Mouse (Mus musculus): ENCODE data around the gene Kif26a. TPM values are rescaled to one million over a fixed set of nuclear protein-coding genes. Genes with fewer than 3 reads are reported as not detected.
A peak's percentile ranks its signal among the peaks of the same experiment; 100 is the strongest.

The Kif26a gene
- polyA plus RNA-seq, 1 experiment from 2014 or later = 7.9 TPM

GRCm38 (mm10) chr12:112151244-112151979, 5.4 kb downstream of the Kif26a start:
- no peak overlapping the region for H3K4me3 ChIP-seq (replicated peaks)
- H3K9me3 ChIP-seq (replicated peaks) = no peaks in the 10 kb centered on the region
- H3K36me3 ChIP-seq = no peaks in the 10 kb centered on the region
- H3K9ac ChIP-seq = no peak overlapping the region
- peak overlapping the region; percentile 15; the same call in 1 of the 2 replicates for H3K4me2 ChIP-seq (replicated peaks)
- H3K27me3 ChIP-seq = no peaks in the 10 kb centered on the region
- WGBS = 32% methylated on average over 12 of the region's 12 CpGs
- ATAC-seq (ENCODE audit: insufficient number of reproducible peaks, low FRiP score, low TSS enrichment, low read depth) = no peak
- H3K27ac ChIP-seq (replicated peaks) = peak overlapping the region; percentile 48; the same call in 1 of the 2 replicates
- peaks cover 93% of the 10 kb centered on the region for H3K4me1 ChIP-seq

GRCm38 (mm10) chr12:112151980-112152362, 6.0 kb downstream of the Kif26a start:
- H3K9ac ChIP-seq = no peak overlapping the region
- H3K27me3 ChIP-seq = no peaks in the 10 kb centered on the region
- H3K4me1 ChIP-seq = peaks cover 87% of the 10 kb centered on the region
- H3K4me3 ChIP-seq (replicated peaks) = no peak overlapping the region
- H3K9me3 ChIP-seq (replicated peaks) = no peaks in the 10 kb centered on the region
- H3K36me3 ChIP-seq = no peaks in the 10 kb centered on the region
- WGBS = 19% methylated on average over 5 of the region's 6 CpGs
- H3K4me2 ChIP-seq (replicated peaks) = no peak overlapping the region
- peak overlapping the region; percentile 48; the same call in 1 of the 2 replicates for H3K27ac ChIP-seq (replicated peaks)
- ATAC-seq (ENCODE audit: insufficient number of reproducible peaks, low FRiP score, low TSS enrichment, low read depth) = no peak

- peaks cover 71% of the 10 kb centered on the region for H3K4me1 ChIP-seq
- H3K36me3 ChIP-seq = peaks cover 12% of the 10 kb centered on the region
- H3K9ac ChIP-seq = no peak overlapping the region
- no peak overlapping the region for H3K4me3 ChIP-seq (replicated peaks)
- 66% methylated on average over 12 of the region's 12 CpGs for WGBS
- H3K27ac ChIP-seq (replicated peaks) = no peak overlapping the region; the same call in 1 of the 2 replicates
- no peaks in the 10 kb centered on the region for H3K9me3 ChIP-seq (replicated peaks)
- ATAC-seq (ENCODE audit: insufficient number of reproducible peaks, low FRiP score, low TSS enrichment, low read depth) = no peak
- no peaks in the 10 kb centered on the region for H3K27me3 ChIP-seq
- no peak overlapping the region for H3K4me2 ChIP-seq (replicated peaks)
Measured at GRCm38 (mm10) chr12:112153597-112153996, 7.6 kb downstream of the Kif26a start.

GRCm38 (mm10) chr12:112154476-112154875, 8.5 kb downstream of the Kif26a start:
- Histone ChIP-seq H3K9ac (no peak overlapping the region), H3K4me1 (peaks cover 67% of the 10 kb centered on the region), H3K36me3 (peaks cover 18% of the 10 kb centered on the region), H3K9me3 (replicated peaks) (no peaks in the 10 kb centered on the region), H3K4me3 (replicated peaks) (no peak overlapping the region), H3K27ac (replicated peaks) (0 out of 2 replicates have a peak overlapping the region, but pooled peaks have one; percentile 53), H3K27me3 (no peaks in the 10 kb centered on the region), H3K4me2 (replicated peaks) (no peak overlapping the region)
- 68% methylated on average over 5 of the region's 5 CpGs for WGBS
- no peak for ATAC-seq (ENCODE audit: insufficient number of reproducible peaks, low FRiP score, low TSS enrichment, low read depth)

- no peak for ATAC-seq (ENCODE audit: insufficient number of reproducible peaks, low FRiP score, low TSS enrichment, low read depth)
- Histone ChIP-seq H3K27me3 (no peaks in the 10 kb centered on the region), H3K4me3 (replicated peaks) (no peak overlapping the region), H3K36me3 (peaks cover 18% of the 10 kb centered on the region), H3K4me2 (replicated peaks) (no peak overlapping the region), H3K27ac (replicated peaks) (peak overlapping the region; percentile 53; the same call in 1 of the 2 replicates), H3K9ac (no peak overlapping the region), H3K9me3 (replicated peaks) (no peaks in the 10 kb centered on the region), H3K4me1 (peaks cover 57% of the 10 kb centered on the region)
- WGBS = 66% methylated on average over 16 of the region's 16 CpGs
Measured at GRCm38 (mm10) chr12:112155218-112156051, 9.4 kb downstream of the Kif26a start.

- Histone ChIP-seq H3K4me1 (peaks cover 44% of the 10 kb centered on the region), H3K4me3 (replicated peaks) (no peak overlapping the region), H3K27ac (replicated peaks) (no peak overlapping the region), H3K27me3 (no peaks in the 10 kb centered on the region), H3K9me3 (replicated peaks) (no peaks in the 10 kb centered on the region), H3K36me3 (peaks cover 26% of the 10 kb centered on the region), H3K4me2 (replicated peaks) (no peak overlapping the region), H3K9ac (no peak overlapping the region)
- no peak for ATAC-seq (ENCODE audit: insufficient number of reproducible peaks, low FRiP score, low TSS enrichment, low read depth)
- 68% methylated on average over 6 of the region's 6 CpGs for WGBS
Measured at GRCm38 (mm10) chr12:112156804-112157203, 10.8 kb downstream of the Kif26a start.

GRCm38 (mm10) chr12:112158246-112158645, 12.2 kb downstream of the Kif26a start:
- no peaks in the 10 kb centered on the region for H3K27me3 ChIP-seq
- peaks cover 32% of the 10 kb centered on the region for H3K4me1 ChIP-seq
- no peak overlapping the region for H3K9ac ChIP-seq
- H3K36me3 ChIP-seq = peaks cover 26% of the 10 kb centered on the region
- ATAC-seq (ENCODE audit: insufficient number of reproducible peaks, low FRiP score, low TSS enrichment, low read depth) = peak; percentile 11; the same call in 1 of the 2 replicates
- WGBS = 60% methylated on average over 8 of the region's 8 CpGs
- no peak overlapping the region for H3K27ac ChIP-seq (replicated peaks)
- H3K9me3 ChIP-seq (replicated peaks) = no peaks in the 10 kb centered on the region
- H3K4me2 ChIP-seq (replicated peaks) = no peak overlapping the region
- H3K4me3 ChIP-seq (replicated peaks) = no peak overlapping the region

- Histone ChIP-seq H3K4me3 (replicated peaks) (no peak overlapping the region), H3K9me3 (replicated peaks) (no peaks in the 10 kb centered on the region), H3K4me1 (peaks cover 31% of the 10 kb centered on the region), H3K27ac (replicated peaks) (no peak overlapping the region), H3K4me2 (replicated peaks) (no peak overlapping the region), H3K27me3 (no peaks in the 10 kb centered on the region), H3K9ac (no peak overlapping the region), H3K36me3 (peaks cover 26% of the 10 kb centered on the region)
- no peak for ATAC-seq (ENCODE audit: insufficient number of reproducible peaks, low FRiP score, low TSS enrichment, low read depth)
Measured at GRCm38 (mm10) chr12:112158784-112159183, 12.8 kb downstream of the Kif26a start.

- Histone ChIP-seq H3K9ac (no peak overlapping the region), H3K4me2 (replicated peaks) (no peak overlapping the region), H3K4me1 (peaks cover 40% of the 10 kb centered on the region), H3K27ac (replicated peaks) (no peak overlapping the region), H3K9me3 (replicated peaks) (no peaks in the 10 kb centered on the region), H3K36me3 (peaks cover 8% of the 10 kb centered on the region; the same call in 1 of the 2 replicates), H3K27me3 (no peaks in the 10 kb centered on the region), H3K4me3 (replicated peaks) (no peak overlapping the region)
- WGBS = 41% methylated on average over 16 of the region's 16 CpGs
- ATAC-seq (ENCODE audit: insufficient number of reproducible peaks, low FRiP score, low TSS enrichment, low read depth) = no peak
Measured at GRCm38 (mm10) chr12:112163981-112164839, 18.2 kb downstream of the Kif26a start.

GRCm38 (mm10) chr12:112164840-112165219, 18.8 kb downstream of the Kif26a start:
- Histone ChIP-seq H3K36me3 (peaks cover 8% of the 10 kb centered on the region; the same call in 1 of the 2 replicates), H3K4me3 (replicated peaks) (no peak overlapping the region), H3K27me3 (no peaks in the 10 kb centered on the region), H3K9ac (no peak overlapping the region), H3K4me1 (peaks cover 45% of the 10 kb centered on the region), H3K4me2 (replicated peaks) (no peak overlapping the region), H3K27ac (replicated peaks) (no peak overlapping the region), H3K9me3 (replicated peaks) (no peaks in the 10 kb centered on the region)
- no peak for ATAC-seq (ENCODE audit: insufficient number of reproducible peaks, low FRiP score, low TSS enrichment, low read depth)
- WGBS = 77% methylated on average over 6 of the region's 6 CpGs

GRCm38 (mm10) chr12:112169240-112169639, 23.2 kb downstream of the Kif26a start:
- Histone ChIP-seq H3K27ac (replicated peaks) (peak overlapping the region; percentile 29), H3K27me3 (no peaks in the 10 kb centered on the region), H3K4me3 (replicated peaks) (no peak overlapping the region), H3K36me3 (peaks cover 23% of the 10 kb centered on the region), H3K9me3 (replicated peaks) (no peaks in the 10 kb centered on the region), H3K4me2 (replicated peaks) (no peak overlapping the region), H3K4me1 (peaks cover 52% of the 10 kb centered on the region), H3K9ac (no peak overlapping the region)
- 42% methylated on average over 5 of the region's 5 CpGs for WGBS
- ATAC-seq (ENCODE audit: insufficient number of reproducible peaks, low FRiP score, low TSS enrichment, low read depth) = peak; percentile 53; the same call in 1 of the 2 replicates
